Mouse (Mus musculus): ENCODE data around the gene Rbms3.

GRCm38 (mm10) chr9:117154590-117154989 lies 475.1 kb downstream of the Rbms3 start:
- TF ChIP-seq CTCF (IDR thresholded peaks at IDR 0.05; ENCODE audit: low read depth, low read length) (no peak), POLR2A (IDR thresholded peaks at IDR 0.05; ENCODE audit: extremely low read depth, insufficient read depth, low read length) (no peak)

Data from liver, adult 2 months (tissue).